Mouse (Mus musculus) frontal cortex, adult (tissue): Measurements from ENCODE around the gene Tnfrsf23.
"Not testable (repeated sequence)": the region's sequence is repeated elsewhere in the genome, so short reads cannot be mapped to it uniquely, and the experiment has no call there.

ENCODE experiments used
- ATAC-seq: cut with Nextera tagmentation; 2 replicates; pipeline ENCODE4 v1.9.2; 2017; ENCODE audit warnings: mild to moderate bottlenecking, moderate library complexity, mixed read lengths; ENCODE audit not compliant: low TSS enrichment

Tnfrsf23 gene

GRCm38 (mm10) chr7:143684569-143684968 is 1.1 kb downstream of the Tnfrsf23 start:
- not testable (repeated sequence) for ATAC-seq

DNA sequence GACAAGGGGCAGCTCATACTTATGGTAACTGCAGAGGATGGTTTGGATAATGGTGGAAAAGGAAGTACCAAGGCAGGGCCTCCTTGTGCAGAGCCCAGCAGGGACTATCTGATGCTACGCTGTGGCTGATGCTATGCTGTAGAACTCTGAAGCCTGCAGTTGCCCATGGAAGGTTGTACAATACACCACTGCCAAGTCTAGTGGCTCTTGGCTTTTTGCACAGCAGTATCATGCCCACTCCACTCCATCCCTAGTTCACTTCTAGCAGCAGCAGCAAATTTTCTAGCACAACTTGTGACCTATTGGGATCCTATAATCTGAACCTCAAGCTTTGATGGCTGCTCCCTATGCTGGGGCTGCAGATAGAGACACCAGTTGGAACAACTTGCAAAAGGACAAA is 4.1 kb downstream of the Tnfrsf23 start:
- ATAC-seq = no peak

GRCm38 (mm10) chr7:143680836-143681235 is 4.8 kb downstream of the Tnfrsf23 start:
- not testable (repeated sequence) for ATAC-seq

DNA sequence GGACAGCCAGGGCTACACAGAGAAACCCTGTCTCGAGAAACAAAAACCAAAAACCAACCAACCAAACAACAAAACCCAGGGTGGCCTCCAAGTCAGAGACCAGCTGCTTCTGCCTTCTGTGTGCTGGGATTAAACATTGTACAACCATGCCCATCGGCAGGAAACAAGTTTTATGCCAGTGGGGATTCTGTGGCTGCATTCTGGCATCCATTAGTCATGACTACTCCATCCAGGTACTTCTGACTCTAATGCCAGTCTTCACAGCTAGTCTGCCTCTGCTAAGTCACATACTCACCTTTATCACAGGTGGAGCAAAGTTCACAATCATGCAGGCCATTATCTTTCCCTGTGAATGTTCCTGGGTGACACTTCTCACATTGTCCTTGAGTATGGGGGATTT is 6.0 kb downstream of the Tnfrsf23 start:
- not testable (repeated sequence) for ATAC-seq

GRCm38 (mm10) chr7:143666427-143667311 is 19.0 kb downstream of the Tnfrsf23 start:
- ATAC-seq = no peak

DNA sequence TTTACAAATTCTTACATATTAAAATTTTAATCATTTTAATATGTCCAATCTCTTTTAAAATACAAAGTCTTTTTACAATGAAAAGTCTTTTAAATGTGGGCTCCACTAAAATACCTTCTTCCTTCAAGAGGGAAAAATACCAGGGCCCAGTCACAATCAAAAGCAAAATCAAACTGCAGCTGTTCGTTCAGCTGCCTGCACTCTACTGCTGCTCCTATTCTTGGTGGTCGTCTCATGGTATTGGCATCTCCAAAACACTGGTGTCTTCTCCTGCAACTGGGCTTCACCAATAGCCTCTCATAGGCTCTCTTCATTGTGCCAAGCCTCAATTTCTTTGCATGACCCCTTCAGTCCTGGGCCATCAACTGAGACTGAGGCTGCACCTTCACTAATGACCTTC is 22.2 kb downstream of the Tnfrsf23 start:
- no peak for ATAC-seq

- ATAC-seq = no peak
Observed at GRCm38 (mm10) chr7:143660797-143661196, 24.9 kb downstream of the Tnfrsf23 start.

- ATAC-seq = not testable (repeated sequence)
Observed at GRCm38 (mm10) chr7:143649769-143650346, 35.8 kb downstream of the Tnfrsf23 start.

- peak; percentile 99 for ATAC-seq
Observed at GRCm38 (mm10) chr7:143649034-143649768, 36.5 kb downstream of the Tnfrsf23 start, which contains the start of gene Tnfrsf22. Gene Tnfrsf22 (minus strand): TSS chr7:143649661.

DNA sequence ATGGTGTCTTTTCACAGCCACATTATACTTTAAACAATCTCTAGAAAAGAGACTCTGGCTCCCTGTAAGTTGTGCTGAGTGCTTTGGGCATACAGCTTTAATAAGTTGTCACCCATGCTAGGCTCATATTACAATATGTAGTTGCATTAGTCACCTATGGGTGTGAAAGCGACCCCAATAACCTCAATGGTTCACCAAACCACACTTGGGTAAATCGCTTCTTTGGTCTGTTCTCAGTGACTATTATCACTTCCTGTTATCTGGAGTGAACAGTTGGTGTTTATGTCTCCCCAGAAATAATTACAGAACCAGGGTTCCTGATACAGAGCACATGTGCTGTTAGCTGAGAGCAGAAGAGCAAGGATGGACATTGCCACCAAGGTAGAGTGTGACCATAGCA is 41.7 kb downstream of the Tnfrsf23 start:
- not testable (repeated sequence) for ATAC-seq

DNA sequence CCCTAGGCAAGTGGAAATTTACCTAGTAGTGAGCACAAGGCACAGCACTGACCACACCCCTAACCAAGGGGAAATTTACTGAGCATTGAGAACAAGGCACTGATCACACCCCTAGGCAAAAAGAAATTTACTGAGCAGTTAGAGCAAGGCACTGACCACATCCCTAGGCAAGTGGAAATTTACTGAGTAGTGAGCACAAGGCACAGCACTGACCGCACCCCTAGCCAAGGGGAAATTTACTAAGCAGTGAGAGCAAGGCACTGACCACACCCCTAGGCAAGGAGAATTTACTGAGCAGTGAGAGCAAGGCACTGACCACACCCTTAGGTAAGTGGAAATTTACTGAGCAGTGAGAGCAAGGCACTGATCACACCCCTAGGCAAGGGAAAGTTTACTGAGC is 49.0 kb downstream of the Tnfrsf23 start:
- no peak for ATAC-seq

DNA sequence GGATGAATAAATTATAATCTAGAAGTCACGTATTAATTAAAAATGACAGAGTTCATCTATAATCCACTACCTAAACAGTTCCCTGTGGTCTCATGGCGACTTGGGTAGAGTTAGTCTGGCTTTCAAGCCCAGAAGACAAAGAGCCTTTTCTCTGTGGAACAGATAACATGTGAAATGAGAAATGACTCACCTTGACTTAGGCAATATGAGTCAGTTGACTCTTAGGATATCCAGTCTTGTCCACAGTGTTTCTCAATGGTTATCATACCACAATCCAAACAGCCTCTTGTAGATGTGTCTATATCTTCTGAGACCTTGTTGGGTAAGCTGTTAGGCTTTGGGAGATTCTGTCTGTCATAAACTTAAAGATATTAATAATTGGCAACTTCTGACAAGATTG is 54.2 kb downstream of the Tnfrsf23 start:
- no peak for ATAC-seq

DNA sequence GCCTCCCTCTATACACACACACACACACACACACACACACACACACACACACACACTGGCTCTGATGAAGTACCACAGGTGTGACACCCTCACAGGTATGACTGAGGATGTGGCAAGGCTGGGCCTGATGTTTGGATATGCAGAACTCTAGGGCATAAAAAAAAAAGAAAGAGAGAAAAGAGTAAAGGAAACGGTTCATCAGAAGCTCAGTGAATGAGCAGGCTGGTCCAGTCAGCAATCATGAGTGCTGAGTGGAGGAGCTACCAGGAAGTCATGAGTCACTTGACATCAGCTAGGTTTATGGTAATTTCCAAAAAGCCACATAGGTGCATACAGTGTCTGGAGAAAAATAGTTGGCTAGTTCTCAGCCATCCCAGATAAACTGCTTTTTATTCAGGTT is 56.2 kb downstream of the Tnfrsf23 start:
- ATAC-seq = no peak

- no peak for ATAC-seq
Observed at GRCm38 (mm10) chr7:143628540-143628939, 57.1 kb downstream of the Tnfrsf23 start, which contains the start of gene Tnfrsf26. Gene Tnfrsf26 (minus strand): TSS chr7:143628722.

- no peak for ATAC-seq
Observed at GRCm38 (mm10) chr7:143627555-143628286, 58.0 kb downstream of the Tnfrsf23 start.

DNA sequence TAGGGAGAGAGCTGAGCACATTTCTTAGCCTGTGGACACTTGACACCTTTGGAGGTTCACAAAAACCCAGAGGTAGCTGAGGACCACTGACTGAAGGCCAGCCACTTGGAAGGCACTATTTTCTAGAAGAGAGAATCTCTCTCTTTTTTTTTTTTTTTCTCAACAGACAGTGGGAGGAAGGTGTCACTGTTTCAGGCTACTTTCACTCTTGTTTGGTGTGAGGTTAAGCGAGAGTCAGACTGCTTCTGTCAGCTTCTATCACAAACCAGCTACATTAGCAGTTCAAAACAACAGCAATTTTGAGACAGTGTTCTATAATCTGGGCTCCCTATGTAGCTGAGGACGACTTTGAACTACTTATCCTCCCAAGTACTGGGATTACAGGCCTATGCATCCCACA is 59.5 kb downstream of the Tnfrsf23 start:
- no peak for ATAC-seq

GRCm38 (mm10) chr7:143625151-143625550 is 60.5 kb downstream of the Tnfrsf23 start:
- no peak for ATAC-seq

GRCm38 (mm10) chr7:143624561-143624960 is 61.1 kb downstream of the Tnfrsf23 start:
- ATAC-seq = no peak

GRCm38 (mm10) chr7:143620951-143621350 is 64.7 kb downstream of the Tnfrsf23 start:
- no peak; the same call in 1 of the 2 replicates for ATAC-seq
